Mouse (Mus musculus) thymus, adult 2 months (tissue): Measurements from ENCODE around the gene Fam208b. TPM values are rescaled to one million over a fixed set of nuclear protein-coding genes. Genes with fewer than 3 reads are reported as not detected.

Experiments used
- DNase-seq: peaks from one replicate; pipeline ENCODE4 v3.0.0; 2021
- H3K27ac ChIP-seq: fragments of 200-500 bp; 2 replicates; pipeline ENCODE4 v1.5.1; 2012; ENCODE audit warnings: low read length, control low read depth; ENCODE audit not compliant: control insufficient read depth, insufficient read depth
- H3K27me3 ChIP-seq: fragments of 200-500 bp; 2 replicates; pipeline ENCODE4 v1.6.1; 2012; ENCODE audit warnings: mild to moderate bottlenecking, low read length, moderate library complexity, mixed read lengths; ENCODE audit not compliant: control insufficient read depth, insufficient read depth
- H3K36me3 ChIP-seq: fragments of 200-500 bp; 2 replicates; pipeline ENCODE4 v1.6.1; 2012; ENCODE audit warnings: mild to moderate bottlenecking, low read length, moderate library complexity; ENCODE audit not compliant: control insufficient read depth, insufficient read depth
- H3K4me1 ChIP-seq: fragments of 200-500 bp; replicated peaks from 2 replicates; pipeline ENCODE4 v1.6.1; 2012; ENCODE audit warnings: low read length; ENCODE audit not compliant: control insufficient read depth, insufficient read depth
- H3K4me3 ChIP-seq: fragments of 200-500 bp; 2 replicates; pipeline ENCODE4 v1.5.1; 2012; ENCODE audit warnings: mild to moderate bottlenecking, low read length, control low read depth, moderate library complexity; ENCODE audit not compliant: control insufficient read depth, insufficient read depth
- CTCF ChIP-seq: fragments of 200-500 bp; IDR thresholded peaks from 2 replicates; pipeline ENCODE4 v1.5.1; 2012; ENCODE audit warnings: mild to moderate bottlenecking, control low read depth, low read length, moderate library complexity, borderline replicate concordance; ENCODE audit not compliant: control insufficient read depth, poor library complexity, insufficient read depth; ENCODE audit errors: extremely low read depth
- POLR2A ChIP-seq: fragments of 200-500 bp; IDR thresholded peaks from 2 replicates; pipeline ENCODE4 v1.6.1; 2012; ENCODE audit warnings: mild to moderate bottlenecking, low read length, control low read depth, moderate library complexity; ENCODE audit not compliant: control insufficient read depth, poor library complexity, insufficient read depth; ENCODE audit errors: extremely low read depth
- WGBS: fragments of 180-500 bp; shearing (Covaris S2); methylation state at CpG from one replicate; pipeline ENCODE4 v1.1.7; 2018; 5-methylcytosine and 5-hydroxymethylcytosine counted together
- polyA plus RNA-seq: library from polyadenylated mRNA; depleted of rRNA; stranded (reverse); fragments of >200 nt; gene quantifications from 2 replicates; pipeline ENCODE4 v1.2.3, GENCODE M21; 2012

The Fam208b gene
- polyA plus RNA-seq, 1 experiment = 9.2 TPM

- no peak for DNase-seq
- Histone ChIP-seq H3K36me3 (peaks cover 64% of the 10 kb centered on the region), H3K27me3 (no peaks in the 10 kb centered on the region), H3K27ac (no peak overlapping the region), H3K4me1 (no peaks in the 10 kb centered on the region), H3K4me3 (no peak overlapping the region)
- WGBS = 91% methylated on average over 1 of the region's 1 CpGs
- TF ChIP-seq POLR2A (no peak), CTCF (no peak)
These were observed 16.6 kb downstream of the Fam208b start for GRCm38 (mm10) chr13:3594311-3594710.

DNA sequence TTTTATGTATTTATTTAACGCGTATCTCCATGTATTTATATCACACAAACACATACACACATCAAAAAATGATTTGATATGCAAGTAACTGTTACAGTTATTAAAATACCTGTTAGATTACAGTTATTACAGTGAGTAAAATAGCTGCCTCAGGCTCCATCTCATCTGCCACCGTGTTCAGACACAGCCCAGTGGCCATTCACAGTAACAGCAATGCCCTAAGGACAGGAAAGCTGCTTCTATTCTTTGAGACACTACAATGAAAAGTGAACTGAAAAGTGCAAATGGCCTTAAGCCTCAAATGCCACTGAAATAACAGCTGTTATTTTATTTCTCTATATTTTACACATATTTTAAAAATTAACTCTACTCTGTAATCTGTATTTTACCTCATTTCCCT is 20.1 kb downstream of the Fam208b start:
- DNase-seq = no peak
- TF ChIP-seq CTCF (no peak), POLR2A (no peak)
- no peak overlapping the region for H3K4me3 ChIP-seq
- H3K36me3 ChIP-seq = peaks cover 56% of the 10 kb centered on the region
- H3K27me3 ChIP-seq = no peaks in the 10 kb centered on the region
- no peaks in the 10 kb centered on the region for H3K4me1 ChIP-seq
- no peak overlapping the region for H3K27ac ChIP-seq
- WGBS = 92% methylated on average over 3 of the region's 3 CpGs

DNA sequence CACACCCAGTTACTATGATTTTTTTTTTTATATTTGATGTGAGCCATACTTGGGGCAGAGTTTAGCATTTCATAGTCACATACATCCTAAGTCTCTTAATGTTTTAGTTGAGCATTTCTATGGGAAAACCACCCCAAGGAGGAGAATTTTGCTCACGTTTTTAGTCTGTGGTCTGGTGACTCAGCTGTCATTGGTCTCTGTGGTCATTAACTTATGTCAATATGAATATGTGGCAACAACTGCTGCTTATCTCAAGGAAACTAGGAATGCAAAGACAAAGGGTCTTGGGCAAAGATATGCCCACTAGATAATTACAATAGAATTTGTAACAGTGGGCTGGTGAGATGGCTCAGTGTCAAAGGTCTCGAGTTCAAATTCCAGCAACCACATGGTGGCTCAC is 47.0 kb downstream of the Fam208b start:
- DNase-seq = no peak
- no peak for TF ChIP-seq CTCF
- no peak for TF ChIP-seq POLR2A
- H3K4me3 ChIP-seq = no peak overlapping the region
- H3K36me3 ChIP-seq = peaks cover 68% of the 10 kb centered on the region
- H3K27me3 ChIP-seq = no peaks in the 10 kb centered on the region
- no peak overlapping the region for H3K27ac ChIP-seq
- no peaks in the 10 kb centered on the region for H3K4me1 ChIP-seq
- 74% methylated on average over 2 of the region's 2 CpGs for WGBS

DNA sequence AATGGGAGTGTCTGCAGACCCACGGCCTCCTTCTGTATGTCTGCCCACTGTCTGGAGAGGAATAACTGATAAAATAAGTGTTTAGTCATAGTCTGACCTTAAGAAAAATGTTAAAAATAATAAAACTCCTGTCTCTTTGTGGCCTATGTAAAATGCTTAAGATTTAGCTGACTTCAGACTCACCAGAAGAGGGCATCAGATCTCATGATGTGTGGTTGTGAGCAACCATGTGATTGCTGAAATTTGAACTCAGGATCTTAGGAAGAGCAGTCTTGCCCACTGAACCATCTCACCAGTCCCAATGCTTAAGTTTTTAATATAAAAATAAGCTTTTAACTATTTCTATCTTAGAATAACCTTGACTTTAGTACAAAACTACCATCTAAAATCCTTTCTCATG is 47.8 kb downstream of the Fam208b start:
- Histone ChIP-seq H3K36me3 (peaks cover 68% of the 10 kb centered on the region), H3K27ac (no peak overlapping the region), H3K4me1 (no peaks in the 10 kb centered on the region), H3K4me3 (no peak overlapping the region), H3K27me3 (no peaks in the 10 kb centered on the region)
- WGBS = 100% methylated on average over 1 of the region's 1 CpGs
- TF ChIP-seq POLR2A (no peak), CTCF (no peak)
- no peak for DNase-seq

- 87% methylated on average over 6 of the region's 6 CpGs for WGBS
- no peak overlapping the region for H3K27ac ChIP-seq
- no peaks in the 10 kb centered on the region for H3K4me1 ChIP-seq
- no peak overlapping the region for H3K4me3 ChIP-seq
- H3K36me3 ChIP-seq = peaks cover 25% of the 10 kb centered on the region
- DNase-seq = no peak
- no peaks in the 10 kb centered on the region for H3K27me3 ChIP-seq
- TF ChIP-seq POLR2A (no peak), CTCF (no peak)
These were observed 63.1 kb downstream of the Fam208b start for GRCm38 (mm10) chr13:3547856-3548255.

DNA sequence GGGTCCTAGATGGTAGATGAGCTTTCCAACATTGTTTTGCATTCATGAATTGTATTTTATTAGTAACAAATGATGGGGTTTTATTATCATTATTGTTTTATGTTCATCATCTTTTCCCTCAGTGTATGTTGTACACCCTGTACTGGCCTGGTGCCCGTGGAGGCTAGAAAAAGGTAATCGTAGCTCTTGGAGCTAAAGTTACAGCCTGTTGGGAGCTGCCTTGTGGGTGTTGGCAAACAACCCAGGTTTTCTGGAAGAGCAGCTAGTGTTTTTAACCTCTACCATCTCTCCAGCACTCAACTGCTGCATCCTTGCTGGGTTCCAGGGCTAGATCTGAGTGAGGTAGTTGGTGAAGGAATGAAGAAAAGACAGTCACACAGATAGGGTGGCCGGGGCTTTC is 63.5 kb downstream of the Fam208b start:
- peaks cover 21% of the 10 kb centered on the region for H3K36me3 ChIP-seq
- TF ChIP-seq POLR2A (no peak), CTCF (no peak)
- H3K4me3 ChIP-seq = no peak overlapping the region
- DNase-seq = no peak
- H3K4me1 ChIP-seq = no peaks in the 10 kb centered on the region
- 90% methylated on average over 3 of the region's 3 CpGs for WGBS
- no peak overlapping the region for H3K27ac ChIP-seq
- no peaks in the 10 kb centered on the region for H3K27me3 ChIP-seq

GRCm38 (mm10) chr13:3544925-3545324 is 66.0 kb downstream of the Fam208b start:
- H3K4me1 ChIP-seq = 0 out of 2 replicates have a peak, but pooled peaks cover 2% of the 10 kb centered on the region
- TF ChIP-seq CTCF (no peak), POLR2A (no peak)
- no peak overlapping the region for H3K4me3 ChIP-seq
- 87% methylated on average over 5 of the region's 5 CpGs for WGBS
- peaks cover 13% of the 10 kb centered on the region for H3K36me3 ChIP-seq
- no peaks in the 10 kb centered on the region for H3K27me3 ChIP-seq
- no peak overlapping the region for H3K27ac ChIP-seq
- DNase-seq = no peak
